27 mouse cellular contexts compared by ENCODE assay signal in the genomic region with DNA sequence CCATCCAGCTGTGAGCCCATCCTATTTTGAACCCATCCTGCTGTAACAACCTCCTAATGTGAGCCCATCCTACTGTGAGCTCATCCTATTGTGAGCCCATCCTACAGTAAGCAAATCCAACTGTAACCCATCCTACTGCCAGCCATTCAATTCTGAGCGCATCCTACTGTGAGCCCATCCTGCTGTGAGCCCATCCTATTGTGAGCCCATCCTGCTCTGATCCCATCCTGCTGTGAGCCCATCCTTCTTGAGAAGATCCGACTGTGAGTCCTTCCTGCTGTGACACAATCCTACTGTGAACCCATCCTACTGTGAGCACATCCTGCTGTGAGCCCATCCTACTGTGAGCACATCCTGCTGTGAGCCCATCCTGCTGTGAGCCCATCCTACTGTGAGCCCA.
"Had no signal": no experiment of that assay in that cellular context is flagged by ENCODE, and none has a peak within 500 bp of the region (broad histone marks: within the 10 kb centered on the region; RNA-seq: fewer than 3 reads in every experiment).

No protein-coding gene starts in this region.

- DNase-seq: gastrocnemius, adult 2 months; gastrocnemius, postnatal 10 days; gastrocnemius, postnatal 25 days; heart, adult 18-20 months; heart, postnatal 10 days; heart, postnatal 4 days; kidney, adult 11 months; kidney, adult 2 months; kidney, adult 9 months; kidney, postnatal 14 days; kidney, postnatal 36 days; layer of hippocampus, adult 9-11 months; layer of hippocampus, postnatal 36 days; left cerebral cortex, postnatal 4 days had no signal

- H3K27me3 ChIP-seq: kidney, embryonic 15.5 days; limb, embryonic 13.5 days; liver, embryonic 12.5 days had no signal

- H3K4me3 ChIP-seq: gastrocnemius, adult 2 months; heart, embryonic 10.5 days; heart, embryonic 12.5 days; hindbrain, embryonic 10.5 days; hindbrain, embryonic 12.5 days; intestine, embryonic 15.5 days; kidney, embryonic 15.5 days; limb, embryonic 13.5 days; limb, embryonic 15.5 days; liver, embryonic 12.5 days had no signal

- H3K9me3 ChIP-seq: intestine, embryonic 15.5 days had no signal

- H3K36me3 ChIP-seq: heart, embryonic 10.5 days; heart, embryonic 12.5 days; hindbrain, embryonic 10.5 days; hindbrain, embryonic 12.5 days; intestine, embryonic 15.5 days; kidney, embryonic 15.5 days; limb, embryonic 13.5 days; limb, embryonic 15.5 days; liver, embryonic 12.5 days had no signal

- H3K27ac ChIP-seq: gastrocnemius, adult 2 months; heart, embryonic 10.5 days; hindbrain, embryonic 10.5 days; hindbrain, embryonic 12.5 days; hindbrain, embryonic 14.5 days; intestine, embryonic 15.5 days; kidney, embryonic 15.5 days; kidney, postnatal 0 days; limb, embryonic 13.5 days; limb, embryonic 15.5 days; liver, embryonic 12.5 days had no signal

- H3K4me1 ChIP-seq: heart, embryonic 10.5 days; heart, embryonic 12.5 days; hindbrain, embryonic 10.5 days; hindbrain, embryonic 12.5 days; intestine, embryonic 15.5 days; kidney, embryonic 15.5 days; limb, embryonic 13.5 days; limb, embryonic 15.5 days; liver, embryonic 12.5 days had no signal

- H3K9ac ChIP-seq: heart, embryonic 12.5 days; hindbrain, embryonic 12.5 days; hindbrain, embryonic 14.5 days; intestine, embryonic 15.5 days; kidney, embryonic 15.5 days; limb, embryonic 13.5 days; limb, embryonic 15.5 days; liver, embryonic 12.5 days had no signal

- ATAC-seq: hindbrain, embryonic 16.5 days; inflammation-experienced regulatory T-cells, adult 6 months; intestine, embryonic 15.5 days; liver, embryonic 12.5 days had no signal

- H3K4me2 ChIP-seq: heart, embryonic 12.5 days; hindbrain, embryonic 12.5 days; hindbrain, embryonic 14.5 days; intestine, embryonic 15.5 days; kidney, embryonic 15.5 days; limb, embryonic 13.5 days; limb, embryonic 15.5 days; liver, embryonic 12.5 days had no signal
